Mouse (Mus musculus): ENCODE results near the gene Sbpl. TPM values are rescaled to one million over a fixed set of nuclear protein-coding genes. Genes with fewer than 3 reads are reported as not detected.
"Not testable (repeated sequence)": the region's sequence is repeated elsewhere in the genome, so short reads cannot be mapped to it uniquely, and the experiment has no call there.

Gene Sbpl
- total and polyA plus RNA-seq, 2 experiments from 2014 or later: not detected

DNA sequence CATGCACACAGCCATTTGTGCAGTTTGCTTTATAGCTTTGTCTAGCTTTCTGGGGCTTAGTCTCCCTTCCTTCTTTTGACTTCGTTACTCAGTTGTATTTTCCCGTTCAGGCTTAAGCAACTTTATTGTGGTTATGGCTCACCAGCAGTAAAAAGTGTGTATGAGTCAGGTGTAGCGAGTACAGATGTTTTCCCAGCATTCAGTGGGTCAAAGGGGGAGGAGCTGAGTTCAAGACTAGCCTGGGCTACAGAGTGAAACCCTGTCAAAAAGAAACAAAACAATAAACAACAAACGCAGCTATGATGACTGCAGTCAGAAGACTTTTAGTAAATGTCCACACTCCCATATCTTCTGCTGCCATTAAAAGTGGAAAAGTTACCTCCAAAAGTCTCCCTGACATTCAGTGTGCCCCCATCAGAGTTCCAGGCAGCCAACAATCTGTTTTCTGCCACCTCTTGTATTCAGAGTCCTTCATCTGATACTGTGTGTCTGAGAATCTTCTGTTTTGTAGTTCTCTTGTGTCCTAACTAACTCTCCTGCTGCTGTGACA lies 6.6 kb upstream of the Sbpl start:
- DNase-seq (ENCODE audit: low spot score): no peak
- Histone ChIP-seq H3K4me2 (ENCODE audit: low read depth, low read length) (no peak overlapping the region), H3K9me3 (ENCODE audit: low read length) (no peaks in the 10 kb centered on the region), H3K36me3 (ENCODE audit: insufficient read depth, low read length) (no peaks in the 10 kb centered on the region), H3K4me1 (ENCODE audit: insufficient read depth, low read length) (no peaks in the 10 kb centered on the region), H3K4me3 (ENCODE audit: low read length) (no peak overlapping the region), H3K9ac (replicated peaks; ENCODE audit: low read length) (no peak overlapping the region), H3K27me3 (ENCODE audit: insufficient read depth, low read length) (no peaks in the 10 kb centered on the region), H3K27ac (no peak overlapping the region)
- 57% methylated on average over 4 of the region's 4 CpGs for WGBS
- ATAC-seq: no peak
- no peak for TF ChIP-seq CTCF (IDR thresholded peaks at IDR 0.05; ENCODE audit: low read depth)

DNA sequence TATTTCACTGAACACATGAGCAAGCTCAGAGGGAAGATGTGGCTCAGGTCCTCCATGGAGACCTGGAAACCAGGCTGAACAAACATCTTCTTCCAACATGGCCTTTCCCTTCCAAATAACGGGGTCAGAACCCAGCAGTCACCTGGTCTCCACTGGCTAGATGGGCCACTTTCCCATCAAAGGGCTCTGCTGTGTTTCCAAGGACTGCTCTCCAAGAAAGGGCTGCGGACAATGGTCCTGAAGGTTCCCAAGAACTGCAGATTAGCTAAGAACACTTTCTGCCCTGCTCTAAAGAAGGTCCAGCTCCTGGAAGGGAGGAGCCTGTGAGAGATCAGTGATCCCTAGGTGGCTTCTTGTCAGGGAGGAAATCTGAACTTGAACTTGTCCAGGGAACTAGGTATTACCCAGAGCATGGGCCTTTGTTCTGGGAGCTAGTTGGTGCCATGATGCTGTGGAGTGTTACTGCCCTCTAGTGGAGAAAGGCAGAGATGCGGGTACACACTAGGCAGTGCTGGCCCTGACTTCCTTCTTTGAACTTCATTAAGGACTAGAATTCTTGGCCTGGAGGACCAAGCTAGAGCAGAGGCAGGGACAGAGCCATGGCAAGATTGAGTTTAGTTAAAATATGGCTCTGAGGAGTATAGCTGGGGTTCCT lies 5.1 kb upstream of the Sbpl start:
- no peak overlapping the region for H3K9ac ChIP-seq (replicated peaks; ENCODE audit: low read length)
- H3K36me3 ChIP-seq (ENCODE audit: insufficient read depth, low read length): no peaks in the 10 kb centered on the region
- ATAC-seq: peak; percentile 92
- no peak overlapping the region for H3K4me3 ChIP-seq (ENCODE audit: low read length)
- H3K4me2 ChIP-seq (ENCODE audit: low read depth, low read length): no peak overlapping the region
- H3K27ac ChIP-seq: no peak overlapping the region
- H3K27me3 ChIP-seq (ENCODE audit: insufficient read depth, low read length): no peaks in the 10 kb centered on the region
- peak; percentile 91 for DNase-seq (ENCODE audit: low spot score)
- no peaks in the 10 kb centered on the region for H3K9me3 ChIP-seq (ENCODE audit: low read length)
- WGBS: 40% methylated on average over 3 of the region's 3 CpGs
- TF ChIP-seq CTCF (IDR thresholded peaks at IDR 0.05; ENCODE audit: low read depth): peak; percentile 100
- no peaks in the 10 kb centered on the region for H3K4me1 ChIP-seq (ENCODE audit: insufficient read depth, low read length)

DNA sequence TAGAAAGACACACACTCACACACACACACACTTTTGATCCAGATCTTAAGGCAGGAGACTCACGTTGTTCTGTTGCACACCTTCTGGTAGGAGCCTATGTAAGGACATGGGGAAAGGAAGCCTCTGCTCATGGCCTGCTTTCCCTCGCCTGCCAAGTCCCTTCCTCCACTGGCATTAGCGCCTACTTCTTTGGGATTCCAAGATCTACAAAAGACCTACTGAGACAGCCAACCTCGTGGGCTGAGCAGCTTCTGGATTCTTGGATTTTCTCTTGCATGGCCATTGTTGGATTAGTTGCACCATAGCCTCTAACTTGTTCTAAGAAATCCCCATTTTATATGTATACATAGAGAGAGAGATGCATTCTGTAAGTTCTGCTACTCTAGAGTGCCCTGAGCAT lies 4.2 kb downstream of the Sbpl start:
- not testable (repeated sequence) for DNase-seq (ENCODE audit: low spot score); H3K9me3 ChIP-seq (ENCODE audit: low read length); H3K27me3 ChIP-seq (ENCODE audit: insufficient read depth, low read length); ATAC-seq; H3K4me2 ChIP-seq (ENCODE audit: low read depth, low read length); H3K36me3 ChIP-seq (ENCODE audit: insufficient read depth, low read length); H3K4me3 ChIP-seq (ENCODE audit: low read length); H3K9ac ChIP-seq (replicated peaks; ENCODE audit: low read length); H3K4me1 ChIP-seq (ENCODE audit: insufficient read depth, low read length); H3K27ac ChIP-seq
- WGBS: 77% methylated on average over 4 of the region's 4 CpGs

DNA sequence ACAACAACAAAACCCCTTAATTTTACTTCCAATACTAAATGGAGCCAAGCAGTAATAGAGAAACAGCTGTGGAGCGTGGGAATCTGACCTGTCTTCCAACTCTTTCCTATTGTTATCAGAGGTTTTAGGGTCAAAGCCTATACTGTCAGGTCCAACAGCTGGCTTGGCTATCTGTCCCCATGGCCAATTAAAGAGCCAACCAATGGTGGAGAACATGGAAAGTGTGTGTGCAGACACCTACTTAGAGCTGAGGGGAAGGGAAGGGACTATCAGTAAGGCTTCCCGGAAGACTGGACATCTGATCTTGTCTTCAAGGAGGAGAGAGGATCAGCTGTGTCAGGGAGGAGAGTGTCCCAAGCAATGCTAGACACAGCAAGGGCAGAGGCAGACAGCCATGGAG lies 6.0 kb downstream of the Sbpl start:
- no peak overlapping the region for H3K4me3 ChIP-seq (ENCODE audit: low read length)
- no peak for DNase-seq (ENCODE audit: low spot score)

DNA sequence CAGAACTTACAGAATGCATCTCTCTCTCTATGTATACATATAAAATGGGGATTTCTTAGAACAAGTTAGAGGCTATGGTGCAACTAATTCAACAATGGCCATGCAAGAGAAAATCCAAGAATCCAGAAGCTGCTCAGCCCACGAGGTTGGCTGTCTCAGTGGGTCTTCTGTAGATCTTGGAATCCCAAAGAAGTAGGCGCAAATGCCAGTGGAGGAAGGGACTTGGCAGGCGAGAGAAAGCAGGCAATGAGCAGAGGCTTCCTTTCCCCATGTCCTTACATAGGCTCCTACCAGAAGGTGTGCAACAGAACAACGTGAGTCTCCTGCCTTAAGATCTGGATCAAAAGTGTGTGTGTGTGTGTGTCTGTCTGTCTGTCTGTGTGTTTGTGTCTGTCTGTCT lies 7.6 kb downstream of the Sbpl start:
- not testable (repeated sequence) for ATAC-seq; H3K9ac ChIP-seq (replicated peaks; ENCODE audit: low read length); H3K27ac ChIP-seq; H3K36me3 ChIP-seq (ENCODE audit: insufficient read depth, low read length); H3K4me3 ChIP-seq (ENCODE audit: low read length); H3K4me2 ChIP-seq (ENCODE audit: low read depth, low read length); DNase-seq (ENCODE audit: low spot score); H3K9me3 ChIP-seq (ENCODE audit: low read length); H3K4me1 ChIP-seq (ENCODE audit: insufficient read depth, low read length); H3K27me3 ChIP-seq (ENCODE audit: insufficient read depth, low read length)
- 84% methylated on average over 4 of the region's 4 CpGs for WGBS

More for the DNA sequence above, 6.0 kb downstream of the Sbpl start:
- no peaks in the 10 kb centered on the region for H3K9me3 ChIP-seq (ENCODE audit: low read length)
- no peak for ATAC-seq
- H3K4me2 ChIP-seq (ENCODE audit: low read depth, low read length): no peak overlapping the region
- H3K9ac ChIP-seq (replicated peaks; ENCODE audit: low read length): no peak overlapping the region
- no peaks in the 10 kb centered on the region for H3K36me3 ChIP-seq (ENCODE audit: insufficient read depth, low read length)
- 94% methylated on average over 2 of the region's 2 CpGs for WGBS
- no peaks in the 10 kb centered on the region for H3K27me3 ChIP-seq (ENCODE audit: insufficient read depth, low read length)
- H3K27ac ChIP-seq: no peak overlapping the region
- H3K4me1 ChIP-seq (ENCODE audit: insufficient read depth, low read length): no peaks in the 10 kb centered on the region
- TF ChIP-seq CTCF (IDR thresholded peaks at IDR 0.05; ENCODE audit: low read depth): no peak

DNA sequence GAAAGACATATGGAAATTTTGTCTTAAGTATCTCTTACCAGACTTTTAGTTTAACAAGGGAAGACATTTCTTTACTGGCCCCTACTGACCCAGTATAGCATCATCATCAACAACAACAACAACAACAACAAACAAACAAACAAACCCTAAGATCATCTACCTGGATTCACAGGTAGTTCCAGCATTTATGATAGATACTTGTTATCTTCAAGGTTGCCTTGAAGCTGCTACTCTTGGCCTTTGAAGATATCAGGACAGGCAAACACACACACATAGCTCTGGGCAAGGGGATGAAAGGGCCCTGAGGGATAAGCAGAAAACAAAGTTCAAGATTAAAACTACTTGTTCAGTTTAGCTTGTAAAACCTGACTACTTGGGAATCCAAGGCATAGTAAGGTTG lies 13.7 kb downstream of the Sbpl start, which contains the start of gene Sbp:
Gene Sbp (plus strand): TSS at position 301 of the 400 bp plus-strand sequence.
- no peak within 1 kb of the TSS for H3K27ac ChIP-seq
- H3K4me1 ChIP-seq (ENCODE audit: insufficient read depth, low read length): no peaks in the 10 kb centered on the region
- no peak within 1 kb of the TSS for H3K4me3 ChIP-seq (ENCODE audit: low read length)
- no peak for TF ChIP-seq CTCF (IDR thresholded peaks at IDR 0.05; ENCODE audit: low read depth)
- no peaks in the 10 kb centered on the region for H3K36me3 ChIP-seq (ENCODE audit: insufficient read depth, low read length)
- H3K27me3 ChIP-seq (ENCODE audit: insufficient read depth, low read length): no peaks in the 10 kb centered on the region
- no peak within 1 kb of the TSS for H3K4me2 ChIP-seq (ENCODE audit: low read depth, low read length)
- no peaks in the 10 kb centered on the region for H3K9me3 ChIP-seq (ENCODE audit: low read length)
- ATAC-seq (no peak), DNase-seq (ENCODE audit: low spot score) (no peak)
- no peak within 1 kb of the TSS for H3K9ac ChIP-seq (replicated peaks; ENCODE audit: low read length)

DNA sequence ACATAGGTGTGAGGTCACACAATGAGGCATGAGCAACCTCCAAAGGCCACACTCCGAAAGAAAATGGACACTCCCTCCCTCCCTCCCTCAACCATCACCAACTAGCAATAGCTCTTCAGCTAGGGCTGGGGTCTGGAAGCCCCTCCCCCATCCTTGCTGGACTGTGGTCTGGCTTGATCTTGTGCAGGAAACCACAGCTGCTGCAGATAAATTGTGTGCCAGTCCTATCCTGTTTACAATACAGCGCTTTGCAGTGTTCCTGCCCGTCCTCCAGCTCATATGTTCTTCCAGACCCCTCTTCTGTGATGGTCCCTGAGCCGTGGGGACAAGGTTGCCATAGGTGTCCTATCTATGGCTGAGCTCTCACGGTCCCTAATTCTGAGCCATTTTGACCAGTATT lies 23.9 kb downstream of the Sbpl start:
- Histone ChIP-seq H3K9me3 (ENCODE audit: low read length) (no peaks in the 10 kb centered on the region), H3K4me2 (ENCODE audit: low read depth, low read length) (no peak overlapping the region), H3K27ac (no peak overlapping the region), H3K27me3 (ENCODE audit: insufficient read depth, low read length) (no peaks in the 10 kb centered on the region), H3K36me3 (ENCODE audit: insufficient read depth, low read length) (no peaks in the 10 kb centered on the region), H3K4me3 (ENCODE audit: low read length) (no peak overlapping the region), H3K9ac (replicated peaks; ENCODE audit: low read length) (no peak overlapping the region), H3K4me1 (ENCODE audit: insufficient read depth, low read length) (no peaks in the 10 kb centered on the region)
- ATAC-seq (no peak), DNase-seq (ENCODE audit: low spot score) (no peak)
- TF ChIP-seq CTCF (IDR thresholded peaks at IDR 0.05; ENCODE audit: low read depth): no peak
- WGBS: 88% methylated on average over 5 of the region's 5 CpGs

Measured in hindbrain, postnatal 0 days (tissue).